Mouse (Mus musculus) G1E (cell line): Measurements from ENCODE around the gene Drosha.

ENCODE experiments used
- CTCF ChIP-seq: IDR thresholded peaks from 2 replicates; pipeline ENCODE4 v1.5.1; 2012; ENCODE audit warnings: low read depth, low read length, inconsistent platforms, mixed read lengths
- GATA1 ChIP-seq: IDR thresholded peaks from 2 replicates; pipeline ENCODE4 v1.6.1; 2012; ENCODE audit warnings: borderline replicate concordance, low read length, inconsistent platforms, mixed read lengths
- GATA2 ChIP-seq: IDR thresholded peaks from 2 replicates; pipeline ENCODE4 v1.6.1; 2012; ENCODE audit warnings: low read depth, low read length, inconsistent platforms, borderline replicate concordance
- POLR2AphosphoS5 ChIP-seq: IDR thresholded peaks from 2 replicates; pipeline ENCODE4 v1.6.1; 2012; ENCODE audit warnings: low read depth, low read length, inconsistent platforms; ENCODE audit not compliant: insufficient replicate concordance
- TAL1 ChIP-seq: conservative IDR thresholded peaks from 2 replicates; pipeline ENCODE4 v1.6.1; 2012; ENCODE audit warnings: low read depth, low read length, inconsistent platforms, mixed read lengths

DNA sequence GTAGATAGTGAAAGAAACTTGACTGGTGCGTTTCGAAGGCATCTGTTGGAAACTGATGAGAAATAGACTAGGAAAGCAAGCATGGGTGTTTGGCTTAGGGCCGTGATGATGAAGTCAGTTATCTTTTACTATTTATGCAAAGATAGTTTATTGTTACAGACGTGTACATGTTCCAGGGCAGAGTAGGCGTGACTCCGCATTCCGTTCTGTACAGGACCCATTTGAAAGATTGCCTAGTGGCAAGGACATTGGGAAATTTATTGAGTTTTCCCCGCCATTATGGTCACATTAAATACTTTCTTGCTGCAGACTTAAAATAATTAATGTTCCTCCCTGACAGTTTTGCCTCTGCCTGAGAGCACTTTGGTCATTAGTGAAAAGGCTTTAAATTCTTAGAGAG is 55.3 kb downstream of the Drosha start:
- no peak for TF ChIP-seq CTCF
- no peak for TF ChIP-seq POLR2AphosphoS5
- no peak for TF ChIP-seq TAL1
- TF ChIP-seq GATA1: no peak
- no peak for TF ChIP-seq GATA2
